Comparison of ENCODE assay signal across 9 mouse cellular contexts in the genomic region with DNA sequence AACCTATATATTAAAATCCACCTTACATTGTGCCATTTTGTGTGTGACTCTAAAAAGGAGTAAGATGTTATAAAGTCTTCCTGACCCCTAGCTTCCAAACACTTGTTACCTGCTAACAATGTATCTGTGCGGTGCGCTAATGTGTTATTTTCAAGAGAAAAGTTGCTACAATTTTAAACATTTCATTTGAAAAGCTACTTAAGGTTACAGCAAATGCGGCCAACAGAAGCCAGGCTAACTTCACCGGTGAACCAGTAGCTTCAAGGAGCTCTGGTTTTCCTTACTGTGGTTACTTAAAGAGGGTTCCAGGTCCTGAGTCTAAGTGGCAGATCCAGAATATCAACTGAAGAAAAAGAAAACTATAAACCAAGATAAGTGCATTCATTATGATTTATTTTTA. TPM values are rescaled to one million over a fixed set of nuclear protein-coding genes. Genes with fewer than 3 reads are reported as not detected.
DNase-seq lines count a peak whose midpoint lies in the region; ATAC-seq lines count a peak whose summit lies in the region.
"Had no signal": no experiment of that assay in that cellular context is flagged by ENCODE, and none has a peak within 500 bp of the region (broad histone marks: within the 10 kb centered on the region; RNA-seq: fewer than 3 reads in every experiment).

No protein-coding gene starts in this region.

- no peaks in the 10 kb centered on the region for H3K9me3 ChIP-seq in kidney, embryonic 16.5 days (ENCODE audit: low read length)
- H3K9me3 ChIP-seq in embryonic facial prominence, embryonic 12.5 days = no peaks in the 10 kb centered on the region
- H3K9me3 ChIP-seq in forebrain, embryonic 15.5 days = no peaks in the 10 kb centered on the region
- H3K9me3 ChIP-seq in midbrain, embryonic 12.5 days = no peaks in the 10 kb centered on the region

- H3K9ac ChIP-seq in kidney, embryonic 16.5 days (replicated peaks; ENCODE audit: low read length) = no peak overlapping the region
- H3K9ac ChIP-seq in embryonic facial prominence, embryonic 12.5 days = no peak overlapping the region
- no peak overlapping the region for H3K9ac ChIP-seq in forebrain, embryonic 15.5 days (replicated peaks)
- no peak overlapping the region; the same call in 1 of the 2 replicates for H3K9ac ChIP-seq in midbrain, embryonic 12.5 days (replicated peaks)

- no peaks in the 10 kb centered on the region for H3K36me3 ChIP-seq in kidney, embryonic 16.5 days (ENCODE audit: insufficient read depth, low read length)
- no peaks in the 10 kb centered on the region for H3K36me3 ChIP-seq in embryonic facial prominence, embryonic 12.5 days
- no peaks in the 10 kb centered on the region for H3K36me3 ChIP-seq in forebrain, embryonic 15.5 days
- no peaks in the 10 kb centered on the region for H3K36me3 ChIP-seq in midbrain, embryonic 12.5 days

- no peaks in the 10 kb centered on the region for H3K27me3 ChIP-seq in kidney, embryonic 16.5 days (ENCODE audit: insufficient read depth, low read length)
- no peaks in the 10 kb centered on the region for H3K27me3 ChIP-seq in embryonic facial prominence, embryonic 12.5 days
- no peaks in the 10 kb centered on the region for H3K27me3 ChIP-seq in forebrain, embryonic 15.5 days
- H3K27me3 ChIP-seq in midbrain, embryonic 12.5 days = no peaks in the 10 kb centered on the region

- H3K4me2 ChIP-seq in kidney, embryonic 16.5 days (replicated peaks; ENCODE audit: low read depth, low read length) = peak overlapping the region; percentile 66
- H3K4me2 ChIP-seq in embryonic facial prominence, embryonic 12.5 days (replicated peaks) = peak overlapping the region; percentile 64; the same call in 1 of the 2 replicates
- peak overlapping the region; percentile 71; the same call in 1 of the 2 replicates for H3K4me2 ChIP-seq in forebrain, embryonic 15.5 days (replicated peaks)
- peak overlapping the region; percentile 67 for H3K4me2 ChIP-seq in midbrain, embryonic 12.5 days (replicated peaks)

- H3K4me3 ChIP-seq in kidney, embryonic 16.5 days (ENCODE audit: low read length) = no peak overlapping the region
- H3K4me3 ChIP-seq in embryonic facial prominence, embryonic 12.5 days = no peak overlapping the region
- H3K4me3 ChIP-seq in forebrain, embryonic 15.5 days = no peak overlapping the region
- H3K4me3 ChIP-seq in midbrain, embryonic 12.5 days = no peak overlapping the region

- DNase-seq in kidney, postnatal 10 days = no peak
- DNase-seq in MN1 (ENCODE audit: low spot score) = no peak
- no peak for DNase-seq in right cerebral cortex, postnatal 14 days
- no peak for DNase-seq in thymus, postnatal 25 days
- DNase-seq: lung, postnatal 4 days had no signal

- H3K27ac ChIP-seq in kidney, embryonic 16.5 days (ENCODE audit: low read length) = no peak overlapping the region
- H3K27ac ChIP-seq in embryonic facial prominence, embryonic 12.5 days = no peak overlapping the region
- no peak overlapping the region for H3K27ac ChIP-seq in forebrain, embryonic 15.5 days (replicated peaks)
- H3K27ac ChIP-seq in midbrain, embryonic 12.5 days (replicated peaks) = no peak overlapping the region; the same call in 1 of the 2 replicates

- WGBS in kidney, embryonic 16.5 days = 91% methylated on average over 4 of the region's 4 CpGs
- 88% methylated on average over 4 of the region's 4 CpGs for WGBS in embryonic facial prominence, embryonic 12.5 days
- WGBS in forebrain, embryonic 15.5 days = 93% methylated on average over 4 of the region's 4 CpGs
- WGBS in midbrain, embryonic 12.5 days = 92% methylated on average over 4 of the region's 4 CpGs

- peaks cover 31% of the 10 kb centered on the region for H3K4me1 ChIP-seq in kidney, embryonic 16.5 days (ENCODE audit: insufficient read depth, low read length)
- peaks cover 16% of the 10 kb centered on the region for H3K4me1 ChIP-seq in embryonic facial prominence, embryonic 12.5 days
- peaks cover 33% of the 10 kb centered on the region for H3K4me1 ChIP-seq in forebrain, embryonic 15.5 days
- H3K4me1 ChIP-seq in midbrain, embryonic 12.5 days = peaks cover 23% of the 10 kb centered on the region

- ATAC-seq in kidney, embryonic 16.5 days (ENCODE audit: low FRiP score, low TSS enrichment) = no peak
- no peak for ATAC-seq in embryonic facial prominence, embryonic 12.5 days (ENCODE audit: insufficient number of reproducible peaks, insufficient read depth, low FRiP score, low TSS enrichment)
- ATAC-seq in forebrain, embryonic 15.5 days (replicated peaks) = no peak
- ATAC-seq in midbrain, embryonic 12.5 days (ENCODE audit: low FRiP score, low read depth) = no peak

RNA-seq across cellular contexts. Expression of gene Nr2c2, which starts 1.2 kb away (rescaled TPM):
- polyA plus RNA-seq in kidney, embryonic 16.5 days (2015; fragmentation: Nextera tagmentation; extraction: Ambion mirVana) = 12.6 and 16.5 TPM in 2 replicates
- 29.7 and 34.0 TPM in 2 replicates for polyA plus RNA-seq in embryonic facial prominence, embryonic 12.5 days (2016; fragmentation: Nextera tagmentation; extraction: Ambion mirVana)
- 40.8 and 44.9 TPM in 2 replicates for polyA plus RNA-seq in forebrain, embryonic 15.5 days (2015; fragmentation: Nextera tagmentation; extraction: Ambion mirVana)
- polyA plus RNA-seq in midbrain, embryonic 12.5 days (2016; fragmentation: Nextera tagmentation; extraction: Ambion mirVana) = 32.7 and 36.7 TPM in 2 replicates
